Mouse (Mus musculus) liver, embryonic 14.5 days (tissue): ENCODE measurements around the gene Smg1.

ENCODE experiments used
- CTCF ChIP-seq: IDR thresholded peaks from 2 replicates; pipeline ENCODE4 v1.5.1; 2016; ENCODE audit warnings: antibody characterized with exemption, low read depth, control low read depth
- EP300 ChIP-seq: IDR thresholded peaks from 2 replicates; pipeline ENCODE4 v1.6.1; 2016; ENCODE audit warnings: antibody characterized with exemption, low read depth

- 0 out of 2 replicates have a peak, but pooled peaks have one; percentile 11 for TF ChIP-seq EP300
- TF ChIP-seq CTCF: no peak
Measured at GRCm38 (mm10) chr7:118266099-118266498, 22.6 kb upstream of the Smg1 start.
